Mouse (Mus musculus) ES-E14 (cell line): ENCODE measurements around the gene Kcnab2. TPM values are rescaled to one million over a fixed set of nuclear protein-coding genes. Genes with fewer than 3 reads are reported as not detected.

Experiments
- DNase-seq: peaks from one replicate; pipeline ENCODE4 v3.0.0-alpha.2; 2013; ENCODE audit warnings: low read depth, low spot score
- H3K27ac ChIP-seq: 2 replicates; pipeline ENCODE4 v1.5.1; 2012; ENCODE audit warnings: low read depth, mild to moderate bottlenecking, low read length, moderate library complexity, mixed read lengths; ENCODE audit not compliant: poor library complexity, insufficient read depth, severe bottlenecking
- H3K36me3 ChIP-seq: 2 replicates; pipeline ENCODE4 v1.6.1; 2012; ENCODE audit warnings: mild to moderate bottlenecking, low read length, moderate library complexity, mixed read lengths; ENCODE audit not compliant: control insufficient read depth, poor library complexity, insufficient read depth, severe bottlenecking
- H3K4me1 ChIP-seq, 2 experiments: fragments of 150-350 bp in 1 of 2; sonication (generic) in 1 of 2; 2 replicates each; pipeline ENCODE4 v1.6.1; 2012; ENCODE audit warnings: low read length in 2 of 2, mild to moderate bottlenecking in 1 of 2, mixed read lengths in 1 of 2; ENCODE audit not compliant: control insufficient read depth in 2 of 2, insufficient read depth in 2 of 2, poor library complexity in 1 of 2
- H3K4me3 ChIP-seq, 2 experiments: fragments of 150-350 bp in 1 of 2; sonication (generic) in 1 of 2; 2 replicates each; pipeline ENCODE4 v1.5.1; 2012; ENCODE audit warnings: low read length in 2 of 2, low read depth in 1 of 2, mild to moderate bottlenecking in 1 of 2, mixed read lengths in 1 of 2; ENCODE audit not compliant: insufficient read depth in 1 of 2, poor library complexity in 1 of 2, severe bottlenecking in 1 of 2
- H3K9ac ChIP-seq: 2 replicates; pipeline ENCODE4 v1.6.1; 2012; ENCODE audit warnings: low read depth, mild to moderate bottlenecking, low read length, mixed read lengths; ENCODE audit not compliant: poor library complexity, insufficient read depth, severe bottlenecking
- H3K9me3 ChIP-seq: fragments of 150-350 bp; sonication (generic); 2 replicates; pipeline ENCODE4 v1.6.1; 2012; ENCODE audit warnings: low read depth, mild to moderate bottlenecking, low read length; ENCODE audit not compliant: control insufficient read depth, insufficient read depth
- CHD2 ChIP-seq: IDR thresholded peaks from 2 replicates; pipeline ENCODE4 v1.6.1; 2014; ENCODE audit warnings: mild to moderate bottlenecking, low read depth, low read length, inconsistent platforms
- HCFC1 ChIP-seq: IDR thresholded peaks from 2 replicates; pipeline ENCODE4 v1.6.1; 2012; ENCODE audit warnings: low read length, inconsistent platforms, borderline replicate concordance; ENCODE audit not compliant: insufficient read depth
- MAFK ChIP-seq: IDR thresholded peaks from 2 replicates; pipeline ENCODE4 v1.6.1; 2014; ENCODE audit warnings: mild to moderate bottlenecking, low read depth, low read length, inconsistent platforms; ENCODE audit not compliant: insufficient read depth
- ZC3H11A ChIP-seq: IDR thresholded peaks from 2 replicates; pipeline ENCODE4 v1.6.1; 2012; ENCODE audit warnings: low read depth, mild to moderate bottlenecking, inconsistent platforms, low read length, borderline replicate concordance
- ZNF384 ChIP-seq: IDR thresholded peaks from 2 replicates; pipeline ENCODE4 v1.6.1; 2012; ENCODE audit warnings: low read depth, low read length, inconsistent platforms
- in situ Hi-C, 2 experiments: fragments of 600-800 bp; cut with MboI; formaldehyde crosslinking; loops; one replicate each; pipeline ENCODE4 v1.15.1; 2025; ENCODE audit warnings: low sequenced_read_pairs in 2 of 2, inconsistent platforms in 1 of 2; ENCODE audit not compliant: unreplicated experiment in 2 of 2
- total RNA-seq: library from RNA; depleted of rRNA; stranded (reverse); fragments of 300-350 nt; gene quantifications from 2 replicates; pipeline ENCODE4 v1.2.3, GENCODE M21; 2012

The Kcnab2 gene
- total RNA-seq, 1 experiment, result 1.6 TPM

- Histone ChIP-seq H3K4me1 (peaks cover 0 to 12% of the 10 kb centered on the region in 2 experiments; a peak in 1 of 4 replicates), H3K9me3 (no peaks in the 10 kb centered on the region), H3K27ac (no peak overlapping the region), H3K36me3 (no peaks in the 10 kb centered on the region), H3K9ac (no peak overlapping the region), H3K4me3 (no peak overlapping the region)
- in situ Hi-C loops, result no loop called here
- TF ChIP-seq CHD2, result no peak
- no peak for TF ChIP-seq HCFC1
- no peak for TF ChIP-seq MAFK
- TF ChIP-seq ZNF384, result no peak
- no peak for TF ChIP-seq ZC3H11A
- DNase-seq, result no peak
Measured at GRCm38 (mm10) chr4:152451371-152451770, 26.3 kb downstream of the Kcnab2 start.

- Histone ChIP-seq H3K36me3 (no peaks in the 10 kb centered on the region), H3K27ac (no peak overlapping the region), H3K4me3 (no peak overlapping the region), H3K4me1 (peaks cover 0 to 16% of the 10 kb centered on the region in 2 experiments; a peak in 1 of 4 replicates), H3K9ac (no peak overlapping the region), H3K9me3 (no peaks in the 10 kb centered on the region)
- in situ Hi-C loops, result no loop called here
- DNase-seq, result no peak
- TF ChIP-seq CHD2 (no peak), MAFK (no peak), HCFC1 (no peak), ZNF384 (no peak), ZC3H11A (no peak)
Measured at GRCm38 (mm10) chr4:152448666-152449018, 29.0 kb downstream of the Kcnab2 start.

DNA sequence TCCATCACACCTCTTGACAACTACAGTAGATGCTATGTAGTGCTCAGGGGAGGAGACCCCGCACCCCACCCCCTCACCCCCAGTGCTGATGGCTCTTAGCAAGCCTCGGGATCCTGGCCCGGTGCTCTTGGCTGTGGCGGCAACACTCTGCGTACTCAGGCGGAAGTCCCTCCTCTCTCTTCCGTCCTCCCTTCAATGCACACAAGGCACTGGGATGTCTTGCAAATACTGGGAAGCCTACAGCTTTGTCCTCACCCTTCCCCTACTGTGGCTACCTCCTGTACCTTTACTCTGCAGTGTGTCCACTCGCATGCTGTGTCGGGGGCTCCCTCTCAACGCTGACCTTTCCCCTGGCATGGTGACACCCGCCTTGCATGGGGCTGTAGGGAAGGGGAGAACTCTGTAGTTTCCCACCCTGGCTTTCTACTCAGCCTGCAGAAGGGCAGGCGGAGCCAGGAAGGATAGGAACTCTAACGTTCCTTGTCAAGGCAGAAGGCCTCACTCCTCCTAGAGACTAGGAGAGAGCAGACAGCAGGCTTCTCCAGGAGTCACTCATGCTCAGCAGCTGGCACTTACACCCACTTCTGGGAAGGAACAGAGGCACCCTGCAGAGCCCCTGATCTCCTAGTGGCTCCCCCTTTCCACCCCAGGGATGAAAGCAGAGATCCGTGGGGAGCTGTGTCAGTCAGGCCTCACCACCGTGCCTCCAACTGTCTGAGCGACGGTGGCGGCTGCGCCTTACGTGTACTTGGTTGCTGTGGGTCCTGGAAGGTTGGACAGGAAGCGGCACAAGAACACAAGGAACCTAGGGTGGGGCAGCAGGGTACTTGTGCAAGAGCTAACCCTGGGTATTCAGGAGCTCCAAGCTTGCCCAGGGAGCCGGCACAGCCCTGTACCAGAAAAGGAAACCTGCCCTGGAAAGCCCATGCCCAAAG is 29.7 kb downstream of the Kcnab2 start:
- no peak for DNase-seq
- H3K9ac ChIP-seq, result no peak overlapping the region
- no peak overlapping the region for H3K27ac ChIP-seq
- TF ChIP-seq ZC3H11A, result no peak
- in situ Hi-C loops, result no loop called here
- H3K4me1 ChIP-seq, result peaks cover 0 to 16% of the 10 kb centered on the region in 2 experiments; a peak in 1 of 4 replicates
- no peaks in the 10 kb centered on the region for H3K36me3 ChIP-seq
- H3K9me3 ChIP-seq, result no peaks in the 10 kb centered on the region
- H3K4me3 ChIP-seq, result peak overlapping the region in 1 of 2 experiments; percentile 5; a peak in 1 of 4 replicates

DNA sequence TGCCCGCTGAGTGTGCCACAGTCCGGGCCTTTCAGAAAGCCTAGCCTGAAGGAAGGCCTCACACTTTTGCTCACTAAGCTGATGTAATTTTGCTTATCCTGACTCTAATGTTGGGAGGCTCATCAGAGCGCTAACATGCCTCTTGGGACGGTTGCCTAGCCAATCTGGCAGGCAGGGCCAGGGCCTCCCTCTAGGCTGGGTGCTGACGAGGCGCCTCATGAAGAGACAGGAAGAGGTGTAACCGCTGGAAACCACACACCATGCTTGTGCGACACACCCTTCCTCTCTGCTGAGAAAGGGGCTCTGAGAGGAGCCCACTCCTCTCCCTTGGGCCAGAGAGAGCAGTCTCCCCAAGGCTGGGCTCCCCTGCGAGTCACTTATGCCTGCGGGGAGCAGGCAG is 31.5 kb downstream of the Kcnab2 start:
- TF ChIP-seq CHD2, result no peak
- TF ChIP-seq MAFK, result no peak
- TF ChIP-seq HCFC1, result no peak
- no peak for TF ChIP-seq ZNF384
- no peak for TF ChIP-seq ZC3H11A
- in situ Hi-C loops, result no loop called here
- H3K36me3 ChIP-seq, result no peaks in the 10 kb centered on the region
- DNase-seq, result no peak
- H3K4me1 ChIP-seq, result peaks cover 0 to 16% of the 10 kb centered on the region in 2 experiments; a peak in 1 of 4 replicates
- H3K4me3 ChIP-seq, result no peak overlapping the region
- no peak overlapping the region for H3K27ac ChIP-seq
- H3K9ac ChIP-seq, result no peak overlapping the region
- H3K9me3 ChIP-seq, result no peaks in the 10 kb centered on the region

GRCm38 (mm10) chr4:152441536-152441935 is 36.1 kb downstream of the Kcnab2 start:
- TF ChIP-seq CHD2 (peak; percentile 76), MAFK (no peak), HCFC1 (no peak), ZC3H11A (no peak)
- DNase-seq, result no peak
- no peaks in the 10 kb centered on the region for H3K36me3 ChIP-seq
- no peak overlapping the region for H3K9ac ChIP-seq
- no peak overlapping the region for H3K4me3 ChIP-seq
- H3K27ac ChIP-seq, result no peak overlapping the region
- peaks cover 0 to 3% of the 10 kb centered on the region in 2 experiments; a peak in 1 of 4 replicates for H3K4me1 ChIP-seq
- in situ Hi-C loops, result no loop called here
- no peaks in the 10 kb centered on the region for H3K9me3 ChIP-seq
